Comparison of ENCODE assay signal across 26 mouse cellular contexts in the genomic region with DNA sequence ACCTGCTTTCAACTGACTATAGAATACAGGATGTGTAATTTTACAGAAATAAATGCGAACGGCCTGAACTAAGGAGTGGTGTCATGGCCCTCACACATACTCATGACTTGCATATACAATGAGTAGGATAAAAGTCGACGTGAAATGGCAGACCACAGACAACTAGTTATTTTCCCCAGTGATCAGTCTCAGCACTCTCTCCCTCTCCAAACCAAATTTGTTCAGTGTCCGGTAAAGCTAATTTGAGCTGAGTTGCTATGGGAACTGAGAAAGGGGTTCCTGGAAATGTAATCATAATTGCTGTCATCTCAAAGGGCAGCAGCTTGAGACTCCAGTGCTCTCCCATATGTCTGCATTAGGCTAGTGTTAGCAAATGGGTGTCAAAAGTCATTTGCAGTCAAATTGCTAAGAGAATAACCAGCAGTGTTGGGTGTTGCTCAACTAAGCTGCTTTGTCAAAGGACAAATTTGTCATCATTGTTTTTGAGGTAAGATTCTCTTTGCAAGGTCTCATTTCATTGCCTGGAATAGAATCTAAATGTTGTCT.
DNase-seq lines count a peak whose midpoint lies in the region; ATAC-seq and TF ChIP-seq lines count a peak whose summit lies in the region.
"Had no signal": no experiment of that assay in that cellular context is flagged by ENCODE, and none has a peak within 500 bp of the region (broad histone marks: within the 10 kb centered on the region; RNA-seq: fewer than 3 reads in every experiment).

No protein-coding gene starts in this region.

- no peak overlapping the region for H3K4me2 ChIP-seq in limb, embryonic 11.5 days (ENCODE audit: low read depth, severe bottlenecking)
- no peak overlapping the region for H3K4me2 ChIP-seq in midbrain, embryonic 15.5 days
- H3K4me2 ChIP-seq: embryonic facial prominence, embryonic 15.5 days; heart, embryonic 15.5 days; liver, embryonic 13.5 days; lung, embryonic 14.5 days; neural tube, embryonic 12.5 days had no signal

- no peak overlapping the region for H3K9ac ChIP-seq in limb, embryonic 11.5 days (ENCODE audit: low read length)
- H3K9ac ChIP-seq in midbrain, embryonic 15.5 days, result no peak overlapping the region
- H3K9ac ChIP-seq: embryonic facial prominence, embryonic 15.5 days; heart, embryonic 15.5 days; liver, embryonic 13.5 days; lung, embryonic 14.5 days; neural tube, embryonic 12.5 days had no signal

- H3K9me3 ChIP-seq in limb, embryonic 11.5 days (ENCODE audit: control insufficient read depth, low read length), result no peaks in the 10 kb centered on the region
- no peaks in the 10 kb centered on the region for H3K9me3 ChIP-seq in limb, embryonic 10.5 days (replicated peaks)
- no peaks in the 10 kb centered on the region for H3K9me3 ChIP-seq in midbrain, embryonic 15.5 days
- H3K9me3 ChIP-seq: embryonic facial prominence, embryonic 15.5 days; heart, embryonic 15.5 days; neural tube, embryonic 12.5 days had no signal

- ATAC-seq in limb, embryonic 11.5 days (ENCODE audit: insufficient number of reproducible peaks, low FRiP score, low TSS enrichment, low read depth), result peak; percentile 47; the same call in 1 of the 2 replicates
- peak; percentile 62 for ATAC-seq in midbrain, embryonic 15.5 days (replicated peaks)
- ATAC-seq: activated CD4-positive, CD25-positive, alpha-beta regulatory T cell, adult 4 months; intestine, embryonic 16.5 days had no signal

- TF ChIP-seq POLR2A in brain, embryonic 14.5 days (IDR thresholded peaks at IDR 0.05; ENCODE audit: borderline replicate concordance, extremely low read depth, insufficient read depth, insufficient read length, poor library complexity, severe bottlenecking), result no peak

- TF ChIP-seq CTCF in brain, embryonic 14.5 days (IDR thresholded peaks at IDR 0.05; ENCODE audit: borderline replicate concordance, extremely low read depth, insufficient read depth, insufficient read length), result no peak

- H3K27me3 ChIP-seq in limb, embryonic 11.5 days (ENCODE audit: control insufficient read depth, insufficient read depth, low read length), result no peaks in the 10 kb centered on the region
- H3K27me3 ChIP-seq in limb, embryonic 10.5 days (ENCODE audit: low read depth, poor library complexity, severe bottlenecking), result no peaks in the 10 kb centered on the region
- H3K27me3 ChIP-seq in midbrain, embryonic 15.5 days (replicated peaks), result no peaks in the 10 kb centered on the region
- H3K27me3 ChIP-seq: embryonic facial prominence, embryonic 15.5 days; heart, embryonic 15.5 days; liver, embryonic 13.5 days; megakaryocyte, embryonic 14.5 days; neural tube, embryonic 12.5 days had no signal

- H3K36me3 ChIP-seq in limb, embryonic 11.5 days (ENCODE audit: control insufficient read depth, insufficient read depth, low read length), result no peaks in the 10 kb centered on the region
- no peaks in the 10 kb centered on the region for H3K36me3 ChIP-seq in limb, embryonic 10.5 days
- no peaks in the 10 kb centered on the region for H3K36me3 ChIP-seq in midbrain, embryonic 15.5 days (replicated peaks)
- H3K36me3 ChIP-seq: embryonic facial prominence, embryonic 15.5 days; heart, embryonic 15.5 days; liver, embryonic 13.5 days; neural tube, embryonic 12.5 days had no signal

- peak; percentile 22 for DNase-seq in heart, adult 11 months
- no peak for DNase-seq in heart, adult 18-20 months
- DNase-seq in limb, embryonic 11.5 days (ENCODE audit: low spot score), result no peak
- no peak for DNase-seq in limb, embryonic 10.5 days (ENCODE audit: low spot score)
- DNase-seq in brain, embryonic 14.5 days (ENCODE audit: low read depth), result peak; percentile 60
- no peak for DNase-seq in yolk sac, embryonic 10.5 days (ENCODE audit: low spot score)
- DNase-seq: adrenal gland, postnatal 25 days; cerebellum, adult 11 months; cerebellum, adult 9-11 months; gastrocnemius, postnatal 25 days; kidney, adult 9 months; kidney, postnatal 14 days; liver, embryonic 13.5 days; lung, embryonic 14.5 days; lung, postnatal 36 days; right cerebral cortex, postnatal 14 days; thymus, adult 2 months had no signal

- H3K4me1 ChIP-seq in limb, embryonic 11.5 days (ENCODE audit: control insufficient read depth, insufficient read depth, low read length), result no peaks in the 10 kb centered on the region
- H3K4me1 ChIP-seq in limb, embryonic 10.5 days, result no peaks in the 10 kb centered on the region
- peaks cover 9% of the 10 kb centered on the region; the same call in 1 of the 2 replicates for H3K4me1 ChIP-seq in midbrain, embryonic 15.5 days
- H3K4me1 ChIP-seq: embryonic facial prominence, embryonic 15.5 days; heart, embryonic 15.5 days; liver, embryonic 13.5 days; megakaryocyte, embryonic 14.5 days; neural tube, embryonic 12.5 days had no signal

- H3K27ac ChIP-seq in limb, embryonic 11.5 days (replicated peaks; ENCODE audit: low read depth, low read length), result no peak overlapping the region
- H3K27ac ChIP-seq in limb, embryonic 10.5 days, result no peak overlapping the region
- 0 out of 2 replicates have a peak overlapping the region, but pooled peaks have one; percentile 15 for H3K27ac ChIP-seq in midbrain, embryonic 15.5 days
- H3K27ac ChIP-seq: embryonic facial prominence, embryonic 15.5 days; heart, embryonic 15.5 days; layer of hippocampus, adult 2 months; liver, embryonic 13.5 days; neural tube, embryonic 12.5 days; stomach, postnatal 0 days had no signal

- no peak overlapping the region for H3K4me3 ChIP-seq in limb, embryonic 11.5 days (ENCODE audit: low read depth, low read length)
- no peak overlapping the region for H3K4me3 ChIP-seq in limb, embryonic 10.5 days
- H3K4me3 ChIP-seq in midbrain, embryonic 15.5 days, result no peak overlapping the region
- H3K4me3 ChIP-seq: embryonic facial prominence, embryonic 15.5 days; heart, embryonic 15.5 days; layer of hippocampus, adult 2 months; liver, embryonic 13.5 days; megakaryocyte, embryonic 14.5 days; neural tube, embryonic 12.5 days had no signal

- 81% methylated on average over 5 of the region's 5 CpGs for WGBS in limb, embryonic 11.5 days
- 85% methylated on average over 5 of the region's 5 CpGs for WGBS in limb, embryonic 10.5 days
- WGBS in midbrain, embryonic 15.5 days, result 52% methylated on average over 5 of the region's 5 CpGs

Comparison
In these comparisons a context has a peak if more than half of its experiments do, and no peak if none do; other contexts are left out.
1. DNase-seq: peak in heart, adult 11 months (single experiment) and brain, embryonic 14.5 days (single experiment); none in heart, adult 18-20 months (0 of 2), limb, embryonic 11.5 days (single experiment), limb, embryonic 10.5 days (single experiment) and yolk sac, embryonic 10.5 days (single experiment).